Mouse (Mus musculus) kidney, adult 9 months (tissue): Measurements from ENCODE around the gene Fgfr2.
"Not testable (repeated sequence)": the region's sequence is repeated elsewhere in the genome, so short reads cannot be mapped to it uniquely, and the experiment has no call there.

ENCODE experiments used
- DNase-seq: peaks from one replicate; pipeline ENCODE4 v3.0.0; 2022

Fgfr2 gene

DNA sequence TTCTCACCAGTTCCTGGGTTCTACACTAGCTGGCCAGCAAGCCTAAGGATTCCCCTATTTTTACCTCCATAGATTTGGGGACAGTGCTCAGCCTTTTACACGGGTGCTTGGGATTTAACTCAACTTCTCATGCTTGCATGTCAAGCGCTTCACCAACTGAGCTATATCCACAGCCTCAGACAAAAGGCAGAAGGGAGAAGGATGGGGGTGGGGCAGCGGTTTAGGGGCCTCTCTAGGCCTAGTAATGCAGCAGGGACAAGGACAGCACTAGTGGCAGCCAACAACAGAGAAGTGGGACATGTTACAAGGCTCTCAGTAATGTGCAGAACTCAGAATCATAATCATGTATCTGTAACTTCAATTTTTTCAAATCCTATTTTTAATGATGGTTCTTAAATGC is 1955.4 kb downstream of the Fgfr2 start:
- DNase-seq, result no peak

GRCm38 (mm10) chr7:131162251-131162650 is 1960.9 kb downstream of the Fgfr2 start:
- DNase-seq, result no peak

- no peak for DNase-seq
Measured at GRCm38 (mm10) chr7:131153044-131153443, 1970.1 kb downstream of the Fgfr2 start.

GRCm38 (mm10) chr7:131150179-131150578 is 1973.0 kb downstream of the Fgfr2 start:
- no peak for DNase-seq

GRCm38 (mm10) chr7:131146214-131146613 is 1976.9 kb downstream of the Fgfr2 start, which contains the start of gene 4933402N03Rik:
TSS of gene 4933402N03Rik (minus strand) at chr7:131146314.
- DNase-seq, result no peak

DNA sequence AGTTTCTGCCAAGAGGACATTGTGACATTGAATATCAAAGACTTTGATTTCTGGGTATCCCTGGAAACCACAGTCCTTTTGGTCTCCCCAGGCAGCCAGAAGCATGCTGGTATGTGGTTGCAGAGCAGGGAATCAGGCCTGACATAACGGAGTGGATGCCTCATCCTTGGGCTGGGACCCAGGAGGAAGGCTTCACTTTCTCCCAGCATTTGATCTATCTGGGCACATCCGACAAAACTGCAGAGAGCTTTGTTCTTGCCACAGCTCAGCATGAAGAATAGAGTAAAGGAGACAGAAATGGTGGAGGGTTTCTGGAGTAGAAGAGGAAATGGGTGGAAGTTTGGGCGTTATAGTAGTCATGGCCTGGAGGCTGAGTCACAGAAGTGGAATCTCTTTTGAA is 1990.0 kb downstream of the Fgfr2 start:
- DNase-seq, result no peak

- DNase-seq, result no peak
Measured at GRCm38 (mm10) chr7:131130021-131130420, 1993.1 kb downstream of the Fgfr2 start.

- DNase-seq, result no peak
Measured at GRCm38 (mm10) chr7:131122210-131122807, 2000.8 kb downstream of the Fgfr2 start.

GRCm38 (mm10) chr7:131114434-131114833 is 2008.7 kb downstream of the Fgfr2 start:
- DNase-seq, result no peak

GRCm38 (mm10) chr7:131113676-131114075 is 2009.5 kb downstream of the Fgfr2 start:
- no peak for DNase-seq

- peak; percentile 57 for DNase-seq
Measured at GRCm38 (mm10) chr7:131112486-131112885, 2010.7 kb downstream of the Fgfr2 start.

DNA sequence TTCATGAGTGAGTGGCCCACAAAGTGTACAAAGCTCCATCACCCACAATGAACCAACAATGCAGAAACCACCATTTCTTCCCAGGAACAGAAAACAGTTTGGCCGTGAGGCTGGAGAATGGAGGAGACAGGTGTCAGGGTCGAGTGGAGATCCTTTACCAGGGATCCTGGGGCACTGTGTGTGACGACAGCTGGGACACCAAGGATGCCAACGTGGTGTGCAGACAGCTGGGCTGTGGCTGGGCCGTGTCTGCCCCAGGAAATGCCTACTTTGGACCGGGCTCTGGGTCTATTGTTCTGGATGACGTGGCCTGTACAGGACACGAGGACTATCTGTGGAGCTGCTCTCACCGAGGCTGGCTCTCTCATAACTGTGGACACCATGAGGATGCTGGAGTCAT is 2040.7 kb downstream of the Fgfr2 start:
- DNase-seq, result not testable (repeated sequence)

DNA sequence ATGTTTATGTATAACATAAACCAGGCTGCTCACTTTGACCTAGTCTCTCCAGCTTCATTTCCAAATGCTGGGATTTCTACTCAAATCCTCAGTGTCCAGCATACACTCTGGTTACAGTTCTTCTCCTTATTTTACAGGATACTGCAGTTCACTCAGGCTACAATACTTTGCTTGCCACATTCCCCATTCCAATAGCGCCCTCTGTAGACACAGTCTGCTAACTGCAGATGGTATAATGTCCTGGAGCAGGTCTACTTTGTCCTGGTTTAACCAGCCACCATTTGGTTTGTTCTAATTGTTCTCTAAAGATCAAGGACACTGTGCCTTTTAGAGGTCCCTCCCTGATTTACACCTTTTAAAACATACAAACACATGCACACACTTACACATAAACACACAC is 2047.2 kb downstream of the Fgfr2 start:
- DNase-seq, result peak; percentile 7

- DNase-seq, result not testable (repeated sequence)
Measured at GRCm38 (mm10) chr7:131074098-131074497, 2049.1 kb downstream of the Fgfr2 start.

- DNase-seq, result not testable (repeated sequence)
Measured at GRCm38 (mm10) chr7:131073476-131073875, 2049.7 kb downstream of the Fgfr2 start.

- peak; percentile 6 for DNase-seq
Measured at GRCm38 (mm10) chr7:131068191-131068590, 2055.0 kb downstream of the Fgfr2 start.

DNA sequence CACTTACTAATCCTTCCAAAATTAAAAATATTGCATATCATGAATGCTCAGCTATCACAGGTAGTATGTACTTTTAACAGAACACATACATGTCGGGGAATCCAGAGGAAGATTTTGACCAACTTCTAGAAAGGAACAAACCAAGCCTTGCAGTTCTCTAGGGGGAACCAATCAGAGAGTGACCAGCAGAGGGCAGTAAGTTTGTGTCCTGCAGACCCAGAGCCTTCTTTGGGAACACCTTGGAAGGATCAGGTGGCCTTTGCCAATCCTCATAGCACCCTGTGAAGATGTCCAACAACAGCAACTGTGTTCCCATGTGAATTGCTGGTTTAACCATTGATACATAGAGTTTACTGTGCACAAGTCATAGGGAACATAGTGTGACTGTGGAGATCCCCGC is 2060.6 kb downstream of the Fgfr2 start:
- DNase-seq, result peak; percentile 5

DNA sequence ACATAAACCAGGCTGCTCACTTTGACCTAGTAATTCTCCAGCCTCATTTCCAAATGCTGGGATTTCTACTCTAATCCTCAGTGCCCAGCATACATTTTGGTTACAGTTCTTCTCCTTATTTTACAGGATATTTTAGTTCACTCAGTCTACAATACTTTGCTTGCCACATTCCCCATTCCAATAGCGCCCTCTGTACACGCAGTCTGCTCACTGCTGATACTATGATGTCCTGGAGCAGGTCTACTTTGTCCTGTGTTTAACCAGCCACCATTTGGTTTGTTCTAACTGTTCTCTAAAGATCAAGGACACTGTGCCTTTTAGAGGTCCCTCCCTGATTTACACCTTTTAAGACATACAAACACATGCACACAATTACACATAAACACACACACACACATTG is 2063.3 kb downstream of the Fgfr2 start:
- DNase-seq, result peak; percentile 4

GRCm38 (mm10) chr7:131057918-131058317 is 2065.2 kb downstream of the Fgfr2 start:
- not testable (repeated sequence) for DNase-seq

- DNase-seq, result peak; percentile 6
Measured at GRCm38 (mm10) chr7:131054808-131055370, 2068.3 kb downstream of the Fgfr2 start.

GRCm38 (mm10) chr7:131049829-131050228 is 2073.3 kb downstream of the Fgfr2 start:
- DNase-seq, result not testable (repeated sequence)

DNA sequence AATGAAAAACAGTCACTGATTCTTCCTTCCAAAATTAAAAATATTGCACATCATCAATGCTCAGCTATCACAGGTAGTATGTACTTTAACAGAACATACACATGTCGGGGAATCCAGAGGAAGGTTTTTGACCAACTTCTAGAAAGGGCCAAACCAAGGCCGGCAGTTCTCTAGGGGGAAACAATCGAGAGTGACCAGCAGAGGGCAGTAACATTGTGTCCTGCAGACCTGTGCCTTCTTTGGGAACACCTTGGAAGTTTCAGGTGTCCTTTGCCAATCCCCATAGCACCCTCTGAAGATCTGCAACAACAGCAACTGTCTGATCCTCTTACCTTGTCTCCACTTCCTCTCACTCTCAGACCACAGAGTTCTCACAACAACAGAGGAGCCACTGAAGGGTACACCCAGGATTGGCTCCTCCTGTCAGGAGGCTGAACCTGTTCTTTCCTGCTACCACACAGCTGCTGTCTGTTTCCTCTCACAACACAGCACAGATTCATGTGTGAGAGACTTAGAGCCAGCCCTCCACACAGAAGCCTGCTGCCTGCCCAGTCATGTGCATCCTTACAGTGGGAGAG is 2077.8 kb downstream of the Fgfr2 start:
- DNase-seq, result peak; percentile 2

DNA sequence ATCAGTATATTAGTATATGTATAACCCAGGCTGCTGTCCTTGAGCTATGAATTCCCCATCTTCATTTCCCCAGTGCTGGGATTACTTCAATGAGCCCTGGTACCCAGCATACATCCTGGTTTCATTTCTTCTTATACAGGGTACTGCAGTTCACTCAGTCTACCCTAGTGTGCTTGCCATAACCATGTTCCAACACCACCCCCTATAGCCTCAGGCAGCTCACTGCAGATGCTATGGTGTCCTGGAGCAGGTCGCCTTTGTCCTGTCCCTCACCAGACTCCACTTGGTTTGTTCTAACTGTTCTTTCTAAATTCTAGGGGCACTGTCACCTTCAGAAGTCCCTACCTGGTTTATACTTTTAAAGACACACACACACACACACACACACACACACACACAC is 2080.5 kb downstream of the Fgfr2 start:
- no peak for DNase-seq

GRCm38 (mm10) chr7:131040760-131041159 is 2082.4 kb downstream of the Fgfr2 start:
- not testable (repeated sequence) for DNase-seq
